Mouse (Mus musculus): ENCODE measurements around the gene Gm28434. TPM values are rescaled to one million over a fixed set of nuclear protein-coding genes. Genes with fewer than 3 reads are reported as not detected.

Gm28434 gene
- polyA plus RNA-seq (2015; fragmentation: Nextera tagmentation; extraction: Ambion mirVana) = not detected in 2 replicates

GRCm38 (mm10) chr5:87969201-87969600 lies at the start of gene Gm28434, which contains the start of gene 2310003L06Rik:
Gene Gm28434 (plus strand): TSS chr5:87969517.
Gene 2310003L06Rik (plus strand): TSS chr5:87969459.
- H3K9me3 ChIP-seq (replicated peaks) = no peaks in the 10 kb centered on the region
- H3K27ac ChIP-seq (replicated peaks) = no peak within 1 kb of the TSS
- no peaks in the 10 kb centered on the region for H3K36me3 ChIP-seq
- no peak within 1 kb of the TSS for H3K9ac ChIP-seq (replicated peaks)
- no peak within 1 kb of the TSS for H3K4me2 ChIP-seq
- ATAC-seq (ENCODE audit: low FRiP score) = no peak
- H3K4me3 ChIP-seq (replicated peaks) = no peak within 1 kb of the TSS
- WGBS = 69% methylated on average over 2 of the region's 2 CpGs
- no peaks in the 10 kb centered on the region for H3K27me3 ChIP-seq (replicated peaks)
- H3K4me1 ChIP-seq = no peaks in the 10 kb centered on the region

GRCm38 (mm10) chr5:87925372-87925771 lies 43.9 kb upstream of the Gm28434 start, which contains the start of gene Csn3:
Gene Csn3 (plus strand): TSS chr5:87925579.
- Histone ChIP-seq H3K9me3 (replicated peaks) (no peaks in the 10 kb centered on the region), H3K9ac (replicated peaks) (no peak within 1 kb of the TSS), H3K4me2 (no peak within 1 kb of the TSS), H3K4me3 (replicated peaks) (no peak within 1 kb of the TSS), H3K36me3 (no peaks in the 10 kb centered on the region), H3K27ac (replicated peaks) (no peak within 1 kb of the TSS), H3K27me3 (replicated peaks) (no peaks in the 10 kb centered on the region), H3K4me1 (no peaks in the 10 kb centered on the region)
- ATAC-seq (ENCODE audit: low FRiP score) = no peak
- WGBS = 29% methylated on average over 5 of the region's 5 CpGs

- Histone ChIP-seq H3K27me3 (replicated peaks) (no peaks in the 10 kb centered on the region), H3K4me1 (no peaks in the 10 kb centered on the region), H3K9me3 (replicated peaks) (no peaks in the 10 kb centered on the region), H3K9ac (replicated peaks) (no peak overlapping the region), H3K4me3 (replicated peaks) (no peak overlapping the region), H3K4me2 (no peak overlapping the region), H3K36me3 (no peaks in the 10 kb centered on the region), H3K27ac (replicated peaks) (no peak overlapping the region)
- WGBS = 62% methylated on average over 1 of the region's 1 CpGs
- no peak for ATAC-seq (ENCODE audit: low FRiP score)
Measured at GRCm38 (mm10) chr5:87931603-87932002, 37.7 kb upstream of the Gm28434 start.

GRCm38 (mm10) chr5:87940752-87941151 lies 28.6 kb upstream of the Gm28434 start:
- H3K36me3 ChIP-seq = no peaks in the 10 kb centered on the region
- H3K27me3 ChIP-seq (replicated peaks) = no peaks in the 10 kb centered on the region
- WGBS = 49% methylated on average over 3 of the region's 3 CpGs
- no peak for ATAC-seq (ENCODE audit: low FRiP score)
- H3K4me1 ChIP-seq = no peaks in the 10 kb centered on the region
- H3K4me3 ChIP-seq (replicated peaks) = no peak overlapping the region
- no peak overlapping the region for H3K27ac ChIP-seq (replicated peaks)
- H3K4me2 ChIP-seq = no peak overlapping the region
- no peak overlapping the region for H3K9ac ChIP-seq (replicated peaks)
- no peaks in the 10 kb centered on the region for H3K9me3 ChIP-seq (replicated peaks)

GRCm38 (mm10) chr5:87942515-87942914 lies 26.8 kb upstream of the Gm28434 start:
- no peak overlapping the region for H3K4me2 ChIP-seq
- no peaks in the 10 kb centered on the region for H3K27me3 ChIP-seq (replicated peaks)
- no peak overlapping the region for H3K4me3 ChIP-seq (replicated peaks)
- H3K4me1 ChIP-seq = no peaks in the 10 kb centered on the region
- no peaks in the 10 kb centered on the region for H3K9me3 ChIP-seq (replicated peaks)
- H3K9ac ChIP-seq (replicated peaks) = no peak overlapping the region
- H3K36me3 ChIP-seq = no peaks in the 10 kb centered on the region
- ATAC-seq (ENCODE audit: low FRiP score) = no peak
- H3K27ac ChIP-seq (replicated peaks) = no peak overlapping the region

GRCm38 (mm10) chr5:87951836-87952235 lies 17.5 kb upstream of the Gm28434 start:
- no peak for ATAC-seq (ENCODE audit: low FRiP score)
- no peak overlapping the region for H3K9ac ChIP-seq (replicated peaks)
- no peaks in the 10 kb centered on the region for H3K9me3 ChIP-seq (replicated peaks)
- no peak overlapping the region for H3K4me3 ChIP-seq (replicated peaks)
- H3K36me3 ChIP-seq = no peaks in the 10 kb centered on the region
- H3K27me3 ChIP-seq (replicated peaks) = no peaks in the 10 kb centered on the region
- H3K27ac ChIP-seq (replicated peaks) = no peak overlapping the region
- H3K4me1 ChIP-seq = no peaks in the 10 kb centered on the region
- H3K4me2 ChIP-seq = no peak overlapping the region

GRCm38 (mm10) chr5:87979139-87979538 lies 9.8 kb downstream of the Gm28434 start, which contains the start of gene Cabs1:
Gene Cabs1 (plus strand): TSS chr5:87979439.
- Histone ChIP-seq H3K36me3 (no peaks in the 10 kb centered on the region), H3K4me2 (no peak within 1 kb of the TSS), H3K9ac (replicated peaks) (no peak within 1 kb of the TSS), H3K4me1 (no peaks in the 10 kb centered on the region), H3K27me3 (replicated peaks) (no peaks in the 10 kb centered on the region), H3K9me3 (replicated peaks) (no peaks in the 10 kb centered on the region), H3K4me3 (replicated peaks) (no peak within 1 kb of the TSS), H3K27ac (replicated peaks) (no peak within 1 kb of the TSS)
- WGBS = 91% methylated on average over 3 of the region's 3 CpGs
- ATAC-seq (ENCODE audit: low FRiP score) = no peak

- WGBS = 72% methylated on average over 3 of the region's 3 CpGs
- Histone ChIP-seq H3K9me3 (replicated peaks) (no peaks in the 10 kb centered on the region), H3K36me3 (no peaks in the 10 kb centered on the region), H3K4me3 (replicated peaks) (no peak overlapping the region), H3K4me2 (no peak overlapping the region), H3K4me1 (no peaks in the 10 kb centered on the region), H3K27me3 (replicated peaks) (no peaks in the 10 kb centered on the region), H3K9ac (replicated peaks) (no peak overlapping the region), H3K27ac (replicated peaks) (no peak overlapping the region)
- ATAC-seq (ENCODE audit: low FRiP score) = no peak; the same call in 1 of the 2 replicates
Measured at GRCm38 (mm10) chr5:87982468-87983214, 13.3 kb downstream of the Gm28434 start.

- Histone ChIP-seq H3K27me3 (replicated peaks) (no peaks in the 10 kb centered on the region), H3K27ac (replicated peaks) (no peak within 1 kb of the TSS), H3K36me3 (no peaks in the 10 kb centered on the region), H3K4me2 (no peak within 1 kb of the TSS), H3K4me3 (replicated peaks) (no peak within 1 kb of the TSS), H3K9ac (replicated peaks) (no peak within 1 kb of the TSS), H3K4me1 (no peaks in the 10 kb centered on the region), H3K9me3 (replicated peaks) (no peaks in the 10 kb centered on the region)
- no peak for ATAC-seq (ENCODE audit: low FRiP score)
- 94% methylated on average over 3 of the region's 3 CpGs for WGBS
Measured at GRCm38 (mm10) chr5:88002249-88002648, 32.9 kb downstream of the Gm28434 start, which contains the start of gene Smr3a. Gene Smr3a (plus strand): TSS chr5:88002549.

GRCm38 (mm10) chr5:88005241-88005640 lies 35.9 kb downstream of the Gm28434 start:
- Histone ChIP-seq H3K9me3 (replicated peaks) (no peaks in the 10 kb centered on the region), H3K36me3 (no peaks in the 10 kb centered on the region), H3K27ac (replicated peaks) (no peak overlapping the region), H3K9ac (replicated peaks) (no peak overlapping the region), H3K4me1 (no peaks in the 10 kb centered on the region), H3K4me3 (replicated peaks) (no peak overlapping the region), H3K27me3 (replicated peaks) (no peaks in the 10 kb centered on the region), H3K4me2 (no peak overlapping the region)
- ATAC-seq (ENCODE audit: low FRiP score) = no peak

All from neural tube, embryonic 15.5 days (tissue).